Mouse (Mus musculus) thymus, adult 2 months (tissue): Measurements from ENCODE around the gene Tmem25. TPM values are rescaled to one million over a fixed set of nuclear protein-coding genes. Genes with fewer than 3 reads are reported as not detected.
"Not testable (repeated sequence)": the region's sequence is repeated elsewhere in the genome, so short reads cannot be mapped to it uniquely, and the experiment has no call there.

Source experiments
- DNase-seq: peaks from one replicate; pipeline ENCODE4 v3.0.0; 2021
- H3K27ac ChIP-seq: fragments of 200-500 bp; 2 replicates; pipeline ENCODE4 v1.5.1; 2012; ENCODE audit warnings: low read length, control low read depth; ENCODE audit not compliant: control insufficient read depth, insufficient read depth
- H3K27me3 ChIP-seq: fragments of 200-500 bp; 2 replicates; pipeline ENCODE4 v1.6.1; 2012; ENCODE audit warnings: mild to moderate bottlenecking, low read length, moderate library complexity, mixed read lengths; ENCODE audit not compliant: control insufficient read depth, insufficient read depth
- H3K36me3 ChIP-seq: fragments of 200-500 bp; 2 replicates; pipeline ENCODE4 v1.6.1; 2012; ENCODE audit warnings: mild to moderate bottlenecking, low read length, moderate library complexity; ENCODE audit not compliant: control insufficient read depth, insufficient read depth
- H3K4me1 ChIP-seq: fragments of 200-500 bp; replicated peaks from 2 replicates; pipeline ENCODE4 v1.6.1; 2012; ENCODE audit warnings: low read length; ENCODE audit not compliant: control insufficient read depth, insufficient read depth
- H3K4me3 ChIP-seq: fragments of 200-500 bp; 2 replicates; pipeline ENCODE4 v1.5.1; 2012; ENCODE audit warnings: mild to moderate bottlenecking, low read length, control low read depth, moderate library complexity; ENCODE audit not compliant: control insufficient read depth, insufficient read depth
- CTCF ChIP-seq: fragments of 200-500 bp; IDR thresholded peaks from 2 replicates; pipeline ENCODE4 v1.5.1; 2012; ENCODE audit warnings: mild to moderate bottlenecking, control low read depth, low read length, moderate library complexity, borderline replicate concordance; ENCODE audit not compliant: control insufficient read depth, poor library complexity, insufficient read depth; ENCODE audit errors: extremely low read depth
- POLR2A ChIP-seq: fragments of 200-500 bp; IDR thresholded peaks from 2 replicates; pipeline ENCODE4 v1.6.1; 2012; ENCODE audit warnings: mild to moderate bottlenecking, low read length, control low read depth, moderate library complexity; ENCODE audit not compliant: control insufficient read depth, poor library complexity, insufficient read depth; ENCODE audit errors: extremely low read depth
- WGBS: fragments of 180-500 bp; shearing (Covaris S2); methylation state at CpG from one replicate; pipeline ENCODE4 v1.1.7; 2018; 5-methylcytosine and 5-hydroxymethylcytosine counted together
- polyA plus RNA-seq: library from polyadenylated mRNA; depleted of rRNA; stranded (reverse); fragments of >200 nt; gene quantifications from 2 replicates; pipeline ENCODE4 v1.2.3, GENCODE M21; 2012

Gene Tmem25
- polyA plus RNA-seq, 1 experiment: 2.6 TPM

DNA sequence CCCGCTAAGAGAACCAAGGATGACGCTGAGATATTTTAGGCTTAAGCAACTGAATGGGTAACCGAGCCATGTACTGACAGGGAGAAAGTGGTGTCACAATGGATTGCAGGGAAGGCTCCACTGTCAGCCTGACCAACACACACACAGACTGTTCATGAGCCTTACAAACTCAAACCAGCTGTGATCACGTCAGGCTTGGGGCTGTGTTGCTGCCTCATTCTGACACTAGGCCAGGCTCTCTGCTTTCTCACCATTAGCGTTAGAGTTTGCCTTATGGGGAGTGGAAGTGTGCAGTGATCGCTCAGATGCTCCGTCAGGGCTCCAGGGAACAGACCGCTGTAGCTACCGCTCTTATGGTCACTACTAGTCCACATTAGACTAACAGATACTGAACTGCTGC, 6.3 kb downstream of the Tmem25 start:
- Histone ChIP-seq H3K27ac (no peak overlapping the region), H3K36me3 (peaks cover 5% of the 10 kb centered on the region; the same call in 1 of the 2 replicates), H3K27me3 (no peaks in the 10 kb centered on the region), H3K4me3 (no peak overlapping the region), H3K4me1 (no peaks in the 10 kb centered on the region)
- DNase-seq: no peak
- no peak for TF ChIP-seq POLR2A
- TF ChIP-seq CTCF: no peak
- WGBS: 97% methylated on average over 9 of the region's 9 CpGs

DNA sequence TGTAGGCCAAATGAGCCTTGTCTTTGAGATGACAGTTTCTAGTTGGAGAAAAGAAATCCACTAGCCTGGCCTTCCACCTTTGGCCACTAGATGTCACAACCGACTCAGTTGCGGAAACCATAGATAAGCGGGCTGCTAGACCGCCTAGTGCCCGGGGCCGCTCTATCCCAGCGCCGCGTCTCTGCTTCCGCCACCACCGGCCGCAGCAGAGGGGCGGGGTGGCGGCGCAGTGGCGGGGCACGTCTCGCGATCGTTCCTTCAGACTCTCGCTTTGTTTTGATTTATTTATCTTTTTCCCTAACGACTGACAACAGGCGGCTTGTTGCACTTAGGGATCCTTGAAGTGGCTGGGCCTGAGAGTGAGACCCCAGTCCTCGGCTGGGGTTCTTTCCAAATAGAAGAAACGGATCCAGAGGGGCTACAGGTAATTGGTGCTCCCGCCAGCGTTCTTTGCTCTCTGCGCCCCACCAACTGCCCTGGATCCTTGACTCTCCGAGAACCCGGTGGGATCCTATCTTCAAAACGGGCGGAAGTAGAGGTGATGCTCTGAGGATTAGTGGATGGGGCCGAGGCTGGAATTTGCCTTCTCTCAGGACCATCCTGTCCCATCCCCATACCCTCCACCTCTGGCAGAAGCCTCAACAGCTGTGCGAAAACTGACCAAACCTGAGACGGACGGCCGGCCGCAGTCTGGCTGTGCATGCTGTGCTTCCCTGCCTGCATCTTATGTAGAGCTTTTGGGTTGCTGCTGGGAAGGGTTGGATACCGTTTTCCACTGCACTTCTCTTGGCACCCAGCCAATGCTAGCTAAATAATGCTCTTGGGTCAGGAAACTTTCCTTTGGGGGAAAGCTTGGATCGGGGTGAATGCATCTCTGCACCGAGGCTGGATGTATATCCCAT, 26.1 kb downstream of the Tmem25 start:
- no peaks in the 10 kb centered on the region for H3K27me3 ChIP-seq
- peak overlapping the region; percentile 33; the same call in 1 of the 2 replicates for H3K27ac ChIP-seq
- under 1% methylated on average over 41 of the region's 41 CpGs for WGBS
- peaks cover 5% of the 10 kb centered on the region for H3K4me1 ChIP-seq
- H3K4me3 ChIP-seq: peak overlapping the region; percentile 87
- peak; percentile 91 for DNase-seq
- no peaks in the 10 kb centered on the region for H3K36me3 ChIP-seq
- TF ChIP-seq POLR2A (no peak), CTCF (peak; percentile 83)

DNA sequence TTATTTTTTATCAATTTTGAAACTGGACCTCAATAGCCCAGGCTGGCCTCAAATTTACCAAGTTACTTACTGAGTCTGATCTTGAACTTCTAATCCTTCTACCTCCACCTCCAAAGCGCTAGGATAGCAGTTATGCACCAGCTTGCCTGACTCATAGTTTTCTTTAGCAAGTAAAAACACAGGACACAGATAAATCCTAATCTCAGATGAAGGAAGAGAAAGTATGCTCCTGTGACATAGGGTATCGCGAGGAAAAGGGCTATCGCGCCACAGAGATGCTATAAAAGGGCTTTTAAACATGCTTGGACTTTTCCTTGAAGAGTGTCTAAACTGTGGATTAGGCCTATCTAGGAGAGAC, 26.7 kb downstream of the Tmem25 start:
- Histone ChIP-seq H3K27ac (no peak overlapping the region; the same call in 1 of the 2 replicates), H3K36me3 (no peaks in the 10 kb centered on the region), H3K4me3 (no peak overlapping the region), H3K4me1 (peaks cover 5% of the 10 kb centered on the region), H3K27me3 (no peaks in the 10 kb centered on the region)
- no peak for DNase-seq
- TF ChIP-seq POLR2A: no peak
- TF ChIP-seq CTCF: no peak
- 38% methylated on average over 5 of the region's 5 CpGs for WGBS

DNA sequence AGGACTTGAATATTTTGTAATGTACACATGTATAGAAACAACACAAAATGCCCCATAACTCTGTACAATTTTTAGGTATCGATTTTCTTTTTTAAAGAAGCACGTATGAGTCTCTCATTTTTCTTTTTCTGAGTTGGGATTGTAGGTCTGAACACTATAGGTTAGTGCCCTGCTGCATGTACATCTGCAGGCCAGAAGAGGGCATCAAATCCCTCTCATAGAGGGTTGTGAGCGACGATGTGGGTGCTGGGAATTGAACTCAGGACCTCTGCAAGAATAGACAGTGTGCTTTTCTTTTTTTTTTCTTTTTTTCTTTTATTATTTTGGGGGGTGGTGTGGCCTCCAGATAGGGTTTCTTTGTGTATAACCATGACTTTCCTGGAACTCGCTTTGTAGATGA, 27.7 kb downstream of the Tmem25 start:
- WGBS: 96% methylated on average over 5 of the region's 5 CpGs
- DNase-seq: no peak
- Histone ChIP-seq H3K4me1 (peaks cover 5% of the 10 kb centered on the region), H3K27me3 (no peaks in the 10 kb centered on the region), H3K27ac (no peak overlapping the region), H3K36me3 (no peaks in the 10 kb centered on the region), H3K4me3 (no peak overlapping the region)
- TF ChIP-seq CTCF (no peak), POLR2A (no peak)

DNA sequence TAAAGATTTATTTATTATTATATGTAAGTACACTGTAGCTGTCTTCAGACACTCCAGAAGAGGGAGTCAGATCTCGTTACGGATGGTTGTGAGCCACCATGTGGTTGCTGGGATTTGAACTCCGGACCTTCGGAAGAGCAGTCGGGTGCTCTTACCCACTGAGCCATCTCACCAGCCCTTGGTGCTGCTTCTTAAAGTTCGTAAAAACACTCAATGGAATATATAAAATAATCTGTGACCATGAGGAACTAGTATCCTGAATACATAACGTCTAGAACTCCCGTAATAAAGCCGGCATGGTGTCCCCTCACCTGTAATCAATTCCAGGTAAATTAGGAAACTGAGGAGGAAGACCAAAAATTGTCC, 31.1 kb downstream of the Tmem25 start:
- not testable (repeated sequence) for DNase-seq, H3K27ac ChIP-seq, H3K4me1 ChIP-seq, H3K4me3 ChIP-seq, H3K27me3 ChIP-seq, H3K36me3 ChIP-seq
- 38% methylated on average over 8 of the region's 9 CpGs for WGBS

DNA sequence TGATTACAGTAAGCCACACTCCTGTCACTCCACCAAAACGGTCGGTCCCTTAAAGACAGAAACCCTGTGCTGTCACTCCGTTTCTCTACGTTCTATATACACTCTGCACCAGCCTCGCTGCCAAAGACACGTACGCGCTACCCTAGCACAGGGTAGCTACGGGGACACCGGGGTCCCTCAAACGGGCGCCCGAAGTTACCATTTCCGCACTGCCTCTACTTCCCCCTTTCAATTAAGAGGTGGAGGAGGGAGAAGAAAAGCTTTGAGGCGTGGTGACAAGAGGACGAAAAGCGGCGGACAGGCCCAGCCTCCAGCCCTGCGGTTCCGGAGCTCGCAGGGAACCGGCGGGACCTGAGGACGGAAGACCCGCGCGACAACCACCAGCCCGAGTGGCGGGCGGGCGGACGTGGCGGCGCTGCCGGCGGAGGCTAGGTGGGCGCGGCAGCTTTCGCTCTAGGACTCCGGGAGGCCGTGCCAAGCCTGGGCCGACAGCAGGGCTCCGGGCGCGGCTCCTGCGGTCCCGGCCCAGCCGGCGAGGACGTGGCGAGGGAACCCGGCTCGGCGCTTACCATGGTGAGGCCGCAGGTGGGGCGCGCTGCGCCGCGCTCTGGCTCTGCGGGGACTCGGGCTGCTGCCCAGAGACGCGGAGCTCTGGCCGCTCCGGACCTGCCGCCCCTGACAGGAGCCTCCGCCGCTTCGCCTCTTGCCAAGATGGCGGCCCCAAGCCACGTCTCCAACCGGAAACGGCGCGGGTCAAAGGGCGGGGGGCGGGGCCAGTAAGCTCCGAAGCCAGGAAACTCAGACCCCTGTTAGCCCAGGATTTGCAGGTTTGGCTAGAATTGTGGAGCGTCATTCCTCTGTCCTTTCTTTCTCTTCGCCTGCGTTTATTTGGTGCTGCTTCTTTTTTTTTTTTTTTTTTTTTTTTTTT, 31.7 kb downstream of the Tmem25 start, which contains the start of the genes Arcn1 and Ift46:
Gene Arcn1 (minus strand): TSS at position 745 of the 928 bp plus-strand sequence.
Gene Ift46 (plus strand): TSS at position 808 of the 928 bp plus-strand sequence.
- no peaks in the 10 kb centered on the region for H3K36me3 ChIP-seq
- under 1% methylated on average over 82 of the region's 82 CpGs for WGBS
- TF ChIP-seq CTCF (0 out of 2 replicates have a peak, but pooled peaks have one; percentile 42), POLR2A (peak; percentile 65)
- peak within 1 kb of the TSS; percentile 96 for H3K4me3 ChIP-seq
- peak; percentile 77 for DNase-seq
- no peaks in the 10 kb centered on the region for H3K27me3 ChIP-seq
- no peaks in the 10 kb centered on the region for H3K4me1 ChIP-seq
- H3K27ac ChIP-seq: peak within 1 kb of the TSS; percentile 60
